Mouse (Mus musculus) frontal cortex, adult (tissue): Measurements from ENCODE around the gene Il2rb.
A peak's percentile ranks its signal among the peaks of the same experiment; 100 is the strongest.

Experiments
- ATAC-seq: cut with Nextera tagmentation; 2 replicates; pipeline ENCODE4 v1.9.2; 2017; ENCODE audit warnings: mild to moderate bottlenecking, moderate library complexity, mixed read lengths; ENCODE audit not compliant: low TSS enrichment

The Il2rb gene

DNA sequence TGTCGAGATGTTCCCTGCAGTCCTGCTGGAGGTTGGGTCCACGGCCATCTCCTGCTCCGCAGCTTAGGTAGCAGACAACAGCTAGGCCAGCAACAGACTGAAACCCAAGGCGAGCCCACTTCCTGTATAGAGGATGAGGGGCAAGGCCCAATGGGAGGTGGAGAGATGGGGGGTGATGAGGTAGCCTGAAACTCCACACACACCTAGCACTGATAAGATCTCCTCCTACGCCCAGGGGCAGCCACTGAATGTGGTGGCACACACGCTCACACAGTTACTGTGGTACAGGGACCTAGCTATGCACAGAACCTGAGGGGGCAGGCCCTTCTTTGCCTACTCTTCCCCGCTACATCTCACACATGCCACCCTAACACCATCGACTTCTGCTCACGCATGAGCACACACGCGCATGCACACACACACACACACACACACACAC lies at the start of gene Il2rb:
TSS of gene Il2rb (minus strand) at position 304 of the 439 bp plus-strand sequence.
- ATAC-seq = no peak

GRCm38 (mm10) chr15:78544561-78545001 lies 49.5 kb upstream of the Il2rb start, which contains the start of gene Sstr3:
TSS of gene Sstr3 (minus strand) at chr15:78544685.
- ATAC-seq = peak; percentile 62

- ATAC-seq = peak; percentile 3; the same call in 1 of the 2 replicates
Observed at GRCm38 (mm10) chr15:78544041-78544440, 49.0 kb upstream of the Il2rb start.

DNA sequence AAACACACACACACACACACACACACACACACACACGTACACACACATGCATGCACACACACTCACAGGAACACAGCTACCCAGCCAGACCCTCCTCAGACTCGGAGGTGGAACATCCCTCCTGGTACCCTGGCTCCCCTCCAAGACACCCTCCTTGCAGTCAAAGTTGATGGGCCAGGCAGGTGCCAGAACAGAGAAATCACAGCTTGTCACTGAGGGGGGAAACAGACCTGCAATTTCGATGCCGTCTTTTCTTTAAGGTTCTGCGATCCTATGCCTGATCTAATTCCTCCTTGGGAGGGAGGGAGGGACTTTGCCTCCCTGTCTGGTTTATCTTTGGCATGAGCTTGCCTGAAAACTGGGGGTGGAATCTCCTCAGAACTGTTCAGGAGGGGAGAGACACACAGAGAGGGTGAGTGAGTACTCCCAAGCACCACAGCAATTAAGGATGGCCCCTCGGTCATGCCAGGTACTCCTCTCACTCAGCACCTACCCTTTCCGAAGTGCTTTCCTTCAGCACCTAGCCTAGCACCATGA lies 47.8 kb upstream of the Il2rb start:
- peak; percentile 53 for ATAC-seq

DNA sequence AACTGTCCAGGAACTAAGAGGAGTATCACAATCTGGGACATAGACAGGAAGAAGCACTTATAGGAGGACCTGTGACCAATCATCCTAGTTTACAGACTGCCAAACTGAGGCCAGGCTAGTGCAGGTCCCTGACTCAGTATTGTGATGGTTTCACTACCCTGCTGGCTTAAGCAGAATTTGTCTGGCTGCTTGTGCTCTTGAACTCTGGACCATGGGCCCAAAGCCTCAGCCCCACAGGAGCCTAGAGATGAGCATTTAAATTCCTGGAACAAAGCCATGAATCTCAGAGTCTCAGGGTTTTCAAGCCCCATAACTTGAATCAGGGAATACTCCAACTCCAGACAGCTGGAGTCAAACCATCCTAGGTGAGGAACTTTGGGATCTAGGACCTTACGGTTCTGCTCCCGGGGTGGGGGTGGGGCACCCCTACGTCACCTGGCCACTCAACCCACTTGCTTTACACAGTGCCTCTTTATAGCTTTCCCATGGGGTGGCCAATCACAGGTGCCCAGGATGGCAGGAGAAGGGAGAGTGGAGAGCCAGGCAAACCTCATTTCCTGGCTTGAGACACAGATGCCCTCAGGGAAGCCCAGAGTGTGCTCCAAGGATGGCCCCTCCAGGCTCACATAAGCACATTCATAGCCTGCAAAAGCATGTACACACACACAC lies 47.2 kb upstream of the Il2rb start:
- no peak for ATAC-seq

DNA sequence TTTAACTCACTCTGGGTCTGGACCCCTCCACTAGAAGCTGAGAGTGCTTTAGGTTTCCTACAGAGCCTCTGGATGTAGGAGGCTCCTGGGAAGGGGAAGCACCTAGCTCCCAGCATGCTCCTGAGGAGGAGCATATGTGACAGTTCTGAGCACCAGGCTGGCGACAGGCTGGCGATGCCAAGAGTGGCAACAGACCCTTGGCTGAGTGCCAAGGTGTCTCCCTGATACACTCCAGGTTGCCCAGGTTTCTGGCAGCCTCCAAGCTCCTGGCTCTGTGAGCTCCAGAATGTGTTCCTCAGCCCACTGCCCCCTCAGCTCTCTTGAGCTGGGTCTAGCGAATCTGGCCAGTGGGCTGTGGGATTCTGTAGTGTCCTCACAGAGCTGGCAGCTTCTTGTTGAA lies 46.5 kb upstream of the Il2rb start:
- peak; percentile 18; the same call in 1 of the 2 replicates for ATAC-seq

GRCm38 (mm10) chr15:78541036-78541435 lies 46.0 kb upstream of the Il2rb start:
- no peak for ATAC-seq

DNA sequence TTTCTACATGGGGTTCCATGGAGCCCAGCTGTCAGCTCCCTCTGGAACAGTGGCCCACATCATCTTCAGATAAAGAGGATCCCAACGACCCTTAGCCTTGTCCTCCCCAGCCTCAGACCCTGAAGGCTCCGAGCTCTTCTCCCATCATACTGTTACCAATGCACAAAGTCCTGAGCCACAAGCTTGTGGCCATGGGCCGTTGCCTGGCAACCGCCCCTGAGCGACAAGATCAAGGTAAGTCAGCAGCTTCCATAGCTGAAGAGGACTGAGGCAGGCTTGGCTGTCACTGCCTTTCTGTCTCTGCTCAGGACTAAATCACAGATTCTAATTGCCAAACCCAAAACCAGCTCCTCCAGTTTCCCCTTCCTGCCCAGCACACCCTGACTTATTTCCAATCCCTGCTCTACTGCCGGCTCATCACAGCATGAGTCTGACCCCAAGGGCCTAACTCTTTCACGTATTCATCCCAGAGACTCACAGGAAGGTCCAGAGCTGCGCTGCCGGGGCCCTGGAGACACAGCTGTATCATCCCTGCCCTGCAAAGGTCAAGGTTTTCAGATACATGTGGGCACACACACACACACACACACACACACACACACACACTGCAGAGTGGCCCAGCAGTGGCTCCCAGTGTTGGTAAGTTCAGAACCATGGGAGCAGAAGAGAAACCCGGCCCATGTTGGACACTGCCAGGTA lies 40.8 kb upstream of the Il2rb start:
- no peak for ATAC-seq

GRCm38 (mm10) chr15:78533346-78533835 lies 38.3 kb upstream of the Il2rb start:
- ATAC-seq = no peak

DNA sequence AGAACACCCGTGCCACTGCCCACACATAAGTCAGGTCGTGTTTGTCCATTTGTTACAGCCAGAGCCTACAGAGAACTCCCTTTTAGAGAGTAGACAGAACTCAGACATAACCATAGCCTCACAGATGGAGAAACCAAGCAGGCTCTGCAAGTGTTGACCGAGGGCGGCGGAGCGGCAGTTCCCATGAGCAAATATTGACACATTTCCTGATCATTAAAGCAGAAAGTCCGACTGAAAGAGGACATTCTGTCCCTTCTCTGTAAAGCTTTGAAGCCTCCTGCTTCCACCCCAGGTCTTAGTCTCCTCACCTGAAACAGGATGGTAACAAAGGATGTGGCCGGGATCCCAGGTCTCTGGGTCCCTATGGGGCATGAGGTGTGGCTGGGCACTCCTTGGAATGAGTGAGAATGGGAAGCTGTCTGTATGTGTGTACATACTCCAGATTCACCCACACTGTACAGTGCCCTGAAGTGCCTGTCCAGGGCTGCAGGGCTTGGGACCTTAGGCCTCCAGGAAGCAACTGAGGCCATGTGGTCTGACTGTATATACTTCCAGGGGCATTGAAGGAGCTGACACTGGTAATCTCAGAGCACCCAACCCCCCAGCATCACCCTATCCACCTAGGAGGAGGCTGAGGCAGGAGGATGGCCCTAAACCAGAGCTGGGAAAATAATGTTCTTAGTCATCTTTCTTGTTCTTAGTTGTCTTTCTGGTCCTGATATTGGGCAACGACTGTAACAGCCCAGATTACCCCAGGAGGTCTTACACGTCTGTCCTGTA lies 37.7 kb upstream of the Il2rb start:
- ATAC-seq = no peak

DNA sequence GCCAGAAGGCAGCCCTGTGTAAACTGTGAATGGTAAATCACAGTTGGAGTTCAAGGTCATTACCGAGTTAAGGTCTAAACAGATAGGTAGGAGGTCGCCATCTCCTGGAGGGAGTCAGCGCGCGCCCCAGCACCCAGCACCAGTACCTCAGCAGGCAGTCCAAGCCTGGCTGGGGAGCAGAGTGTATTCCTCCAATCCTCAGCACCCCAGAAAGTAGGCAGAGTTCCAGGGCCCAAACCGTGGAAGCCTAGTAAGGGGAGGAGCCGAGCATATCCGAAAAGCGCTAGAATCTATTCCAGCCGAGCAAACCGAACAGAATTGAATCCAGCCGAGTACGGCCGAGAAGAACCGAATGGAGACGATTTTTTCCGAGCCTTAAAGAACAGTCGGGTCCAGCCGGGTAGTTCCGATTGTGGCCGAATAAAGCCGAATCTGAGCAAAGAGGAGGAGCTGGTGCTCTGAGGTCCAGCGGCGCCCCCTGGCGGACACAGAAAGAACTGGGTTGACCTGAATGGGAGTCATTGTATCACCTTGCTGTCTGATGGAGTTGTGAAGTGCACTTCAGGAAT lies 36.9 kb upstream of the Il2rb start:
- peak; percentile 87 for ATAC-seq

DNA sequence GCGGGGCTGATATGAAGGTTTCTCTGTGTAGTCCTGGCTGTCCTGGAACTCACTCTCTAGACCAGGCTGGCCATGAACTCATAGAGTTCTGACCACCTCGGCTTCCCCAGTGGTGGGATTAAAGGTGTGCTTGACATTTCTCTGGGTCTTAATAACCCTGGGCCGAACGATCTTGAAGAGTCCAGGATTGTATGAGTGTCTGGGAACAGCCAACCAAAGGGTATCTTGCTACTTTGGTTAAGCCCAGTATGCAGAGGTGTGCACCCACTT lies 36.3 kb upstream of the Il2rb start:
- ATAC-seq = no peak

GRCm38 (mm10) chr15:78530671-78531450 lies 35.8 kb upstream of the Il2rb start, which contains the start of gene C1qtnf6:
TSS of gene C1qtnf6 (minus strand) at chr15:78531416.
- no peak for ATAC-seq

DNA sequence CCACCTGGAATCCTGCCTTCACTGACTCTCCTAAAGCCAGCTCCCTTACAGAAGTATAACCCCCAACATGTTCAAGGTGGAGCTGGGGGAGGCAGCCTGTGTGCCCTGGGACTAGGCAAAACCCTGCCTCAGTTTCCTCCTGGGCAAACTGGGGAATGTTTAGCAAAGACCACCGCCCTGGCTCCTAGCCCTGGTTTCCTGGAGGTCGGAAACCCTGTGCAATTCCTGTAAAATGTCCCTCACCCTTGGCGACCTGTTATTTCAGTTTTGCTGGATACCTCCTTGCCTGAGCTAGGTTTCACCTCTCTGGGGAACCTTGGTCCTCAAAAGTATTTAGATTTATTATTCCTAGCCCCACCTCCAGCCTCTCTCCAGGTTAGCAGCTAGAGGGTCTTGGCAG lies 35.1 kb upstream of the Il2rb start:
- no peak for ATAC-seq

- peak; percentile 17; the same call in 1 of the 2 replicates for ATAC-seq
Observed at GRCm38 (mm10) chr15:78529428-78529990, 34.4 kb upstream of the Il2rb start.

DNA sequence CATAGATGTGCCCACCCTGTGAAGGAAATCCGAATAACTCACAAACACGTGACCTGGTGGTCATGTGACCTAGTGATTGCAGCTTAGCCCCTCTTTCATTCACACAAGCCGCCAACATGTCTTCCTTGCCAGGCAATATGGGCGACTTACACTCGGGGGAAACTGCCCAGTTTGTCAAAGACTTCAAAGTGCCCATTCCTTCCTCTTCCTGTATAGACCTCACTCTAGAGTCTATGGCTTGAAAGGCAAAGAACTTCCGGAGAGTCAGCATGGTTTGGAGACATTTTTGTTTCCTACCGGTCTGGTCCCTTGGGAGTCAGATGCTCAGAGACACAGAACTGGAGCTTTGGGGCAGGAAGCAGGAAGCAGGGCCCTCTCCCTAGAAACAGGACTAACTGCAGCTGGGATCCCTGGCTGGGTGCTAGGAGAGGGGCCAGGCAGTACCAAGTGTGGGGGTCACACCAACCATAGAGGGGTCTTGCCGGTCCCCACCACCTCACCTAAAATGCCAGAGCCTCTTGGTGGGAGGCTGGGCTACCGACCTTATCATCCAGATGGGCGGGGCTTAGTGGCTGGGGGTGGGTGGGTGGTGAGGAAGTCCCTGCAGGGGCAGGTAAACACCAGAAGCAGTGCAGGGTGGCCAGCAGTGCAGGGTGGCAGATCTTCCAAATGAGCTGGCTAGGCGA lies 33.8 kb upstream of the Il2rb start:
- no peak for ATAC-seq

DNA sequence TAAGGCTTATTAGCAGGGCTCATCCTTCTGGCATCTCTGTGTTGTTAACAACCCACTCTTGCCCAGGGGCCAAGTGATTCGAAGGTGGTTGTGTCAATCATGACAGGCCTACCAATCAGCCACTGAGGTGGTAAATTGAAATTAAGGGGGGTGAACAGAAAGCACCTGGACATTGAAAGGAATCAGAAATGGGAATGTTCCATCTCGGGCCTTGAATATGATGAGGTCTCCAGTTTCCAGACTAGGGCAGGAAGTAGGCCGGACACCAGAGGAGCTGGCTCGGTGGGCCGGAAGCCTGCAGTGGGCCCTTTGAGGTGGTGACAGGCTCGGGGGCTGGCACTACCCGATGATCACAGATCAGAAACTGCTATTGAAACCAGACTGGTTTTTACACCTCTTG lies 32.9 kb upstream of the Il2rb start:
- no peak for ATAC-seq

DNA sequence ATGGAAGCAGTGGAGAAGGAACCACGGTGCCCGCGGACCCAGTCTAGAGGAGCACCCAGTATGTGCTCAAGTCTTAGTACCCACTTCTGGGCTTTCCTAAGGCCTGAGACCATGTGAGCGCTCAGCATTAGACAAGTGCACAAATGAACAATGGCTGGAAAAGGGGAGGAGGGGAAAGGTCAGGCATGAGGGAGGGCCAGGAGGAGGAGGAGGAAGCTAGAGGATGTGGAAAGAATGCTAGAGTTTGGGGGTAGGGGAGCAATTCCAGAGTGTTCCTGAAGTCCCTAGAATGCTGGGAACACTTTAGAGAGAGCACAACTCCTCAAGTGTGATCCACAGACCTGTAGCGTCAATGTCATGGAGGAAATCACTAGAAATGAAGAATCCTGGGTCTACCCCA lies 29.1 kb upstream of the Il2rb start:
- no peak for ATAC-seq

DNA sequence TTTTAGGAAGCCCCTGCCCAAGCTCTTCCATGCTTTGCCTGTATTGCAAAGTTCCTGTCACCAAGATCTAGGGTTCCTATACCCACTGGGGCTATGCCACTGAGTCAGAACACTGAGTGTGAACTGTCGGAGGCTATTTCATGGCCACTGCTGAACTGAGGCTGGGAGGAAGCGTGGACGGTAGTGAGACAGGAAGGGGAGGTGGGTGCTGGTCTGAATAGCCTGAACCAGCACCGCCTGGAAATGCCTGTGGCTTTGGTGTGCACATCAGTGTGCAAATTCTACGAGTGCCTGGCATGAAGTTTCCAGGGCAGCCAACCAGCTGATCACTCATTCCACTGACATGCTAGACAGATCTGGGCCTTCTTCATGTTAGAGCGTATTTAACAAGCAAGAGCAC lies 26.8 kb upstream of the Il2rb start:
- ATAC-seq = no peak

DNA sequence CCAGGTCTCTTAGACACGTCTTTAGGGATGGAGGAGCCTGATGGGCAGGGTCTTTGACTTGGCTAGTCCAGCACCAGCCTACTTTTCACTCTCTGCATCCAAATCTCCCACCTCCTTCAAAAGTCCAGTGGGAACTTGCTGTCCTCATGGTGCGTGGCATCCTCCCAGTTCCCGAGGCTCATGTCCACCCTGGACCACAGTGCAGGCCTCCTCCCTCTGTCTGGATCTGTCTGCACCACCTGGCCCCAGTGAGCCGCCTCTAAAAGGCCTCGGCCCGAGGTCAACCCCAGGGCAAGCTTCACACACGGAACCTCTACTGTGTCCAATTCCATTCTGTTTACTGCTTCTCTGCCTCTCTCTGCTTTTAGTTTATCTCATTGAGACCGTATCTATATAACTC lies 26.3 kb upstream of the Il2rb start:
- ATAC-seq = no peak
